22 mouse cellular contexts compared by ENCODE assay signal in the genomic region with DNA sequence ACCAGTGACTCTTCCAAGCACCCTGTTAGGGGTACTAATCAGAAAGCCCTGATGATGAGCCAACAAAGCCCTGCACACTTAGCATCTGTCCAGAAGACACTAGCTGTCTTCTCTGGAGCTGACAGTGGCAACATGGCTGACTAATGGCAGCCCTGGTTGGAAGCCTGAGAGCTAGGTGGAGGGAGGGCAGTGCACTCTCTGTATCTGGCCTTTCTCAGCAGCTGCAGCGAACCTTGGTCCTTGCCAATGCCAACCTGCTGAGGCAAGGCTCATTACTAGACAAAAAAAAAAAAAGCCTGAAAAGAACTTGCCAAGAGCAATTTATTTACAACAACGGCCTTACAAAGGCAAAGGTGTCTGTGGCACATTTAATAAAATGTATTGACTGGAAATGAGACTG. TPM values are rescaled to one million over a fixed set of nuclear protein-coding genes. Genes with fewer than 3 reads are reported as not detected.
DNase-seq lines count a peak whose midpoint lies in the region; ATAC-seq and TF ChIP-seq lines count a peak whose summit lies in the region.
"Had no signal": no experiment of that assay in that cellular context is flagged by ENCODE, and none has a peak within 500 bp of the region (broad histone marks: within the 10 kb centered on the region; RNA-seq: fewer than 3 reads in every experiment).

No protein-coding gene starts in this region.

- no peak overlapping the region for H3K4me2 ChIP-seq in kidney, embryonic 16.5 days (replicated peaks; ENCODE audit: low read depth, low read length)
- H3K4me2 ChIP-seq in liver, embryonic 12.5 days = no peak overlapping the region
- H3K4me2 ChIP-seq in stomach, postnatal 0 days (replicated peaks; ENCODE audit: low read depth) = no peak overlapping the region
- H3K4me2 ChIP-seq: embryonic facial prominence, embryonic 13.5 days; forebrain, embryonic 12.5 days; heart, embryonic 15.5 days; hindbrain, embryonic 13.5 days; limb, embryonic 15.5 days; midbrain, embryonic 12.5 days; stomach, embryonic 15.5 days had no signal

- H3K36me3 ChIP-seq in kidney, embryonic 16.5 days (ENCODE audit: insufficient read depth, low read length) = peaks cover 71% of the 10 kb centered on the region
- peaks cover 76% of the 10 kb centered on the region for H3K36me3 ChIP-seq in liver, embryonic 12.5 days
- peaks cover 36% of the 10 kb centered on the region; the same call in 1 of the 2 replicates for H3K36me3 ChIP-seq in stomach, postnatal 0 days (ENCODE audit: control insufficient read depth, insufficient read depth, low read length)

- H3K9ac ChIP-seq in kidney, embryonic 16.5 days (replicated peaks; ENCODE audit: low read length) = no peak overlapping the region
- H3K9ac ChIP-seq in liver, embryonic 12.5 days = no peak overlapping the region
- H3K9ac ChIP-seq in stomach, postnatal 0 days (ENCODE audit: low read length) = no peak overlapping the region
- H3K9ac ChIP-seq: forebrain, embryonic 12.5 days; heart, embryonic 15.5 days; limb, embryonic 15.5 days; midbrain, embryonic 12.5 days; stomach, embryonic 15.5 days had no signal

- no peaks in the 10 kb centered on the region for H3K27me3 ChIP-seq in kidney, embryonic 16.5 days (ENCODE audit: insufficient read depth, low read length)
- no peaks in the 10 kb centered on the region for H3K27me3 ChIP-seq in liver, embryonic 12.5 days (replicated peaks)
- no peaks in the 10 kb centered on the region for H3K27me3 ChIP-seq in stomach, postnatal 0 days (ENCODE audit: control insufficient read depth, insufficient read depth, low read length)
- H3K27me3 ChIP-seq: embryonic facial prominence, embryonic 13.5 days; forebrain, embryonic 12.5 days; heart, embryonic 15.5 days; hindbrain, embryonic 13.5 days; limb, embryonic 15.5 days; midbrain, embryonic 12.5 days; stomach, embryonic 15.5 days had no signal

- no peak overlapping the region for H3K4me3 ChIP-seq in kidney, embryonic 16.5 days (ENCODE audit: low read length)
- no peak overlapping the region for H3K4me3 ChIP-seq in liver, embryonic 12.5 days
- no peak overlapping the region for H3K4me3 ChIP-seq in brown adipose tissue, adult 24 weeks (ENCODE audit: insufficient read depth, low read depth, low read length)
- H3K4me3 ChIP-seq in stomach, postnatal 0 days (ENCODE audit: low read depth, low read length) = no peak overlapping the region
- H3K4me3 ChIP-seq: embryonic facial prominence, embryonic 13.5 days; erythroblast, embryonic 14.5 days; forebrain, embryonic 12.5 days; heart, embryonic 15.5 days; hindbrain, embryonic 13.5 days; limb, embryonic 15.5 days; midbrain, embryonic 12.5 days; stomach, embryonic 15.5 days had no signal

- H3K27ac ChIP-seq in kidney, embryonic 16.5 days (ENCODE audit: low read length) = no peak overlapping the region
- peak overlapping the region; percentile 2; the same call in 1 of the 2 replicates for H3K27ac ChIP-seq in liver, embryonic 12.5 days
- 0 out of 2 replicates have a peak overlapping the region, but pooled peaks have one; percentile 5 for H3K27ac ChIP-seq in brown adipose tissue, adult 24 weeks (replicated peaks; ENCODE audit: low read depth, low read length)
- peak overlapping the region; percentile 83 for H3K27ac ChIP-seq in stomach, postnatal 0 days (replicated peaks)
- H3K27ac ChIP-seq: embryonic facial prominence, embryonic 13.5 days; forebrain, embryonic 12.5 days; heart, embryonic 15.5 days; hindbrain, embryonic 13.5 days; kidney, postnatal 0 days; limb, embryonic 15.5 days; midbrain, embryonic 12.5 days; stomach, embryonic 15.5 days had no signal

- H3K9me3 ChIP-seq in kidney, embryonic 16.5 days (ENCODE audit: low read length) = no peaks in the 10 kb centered on the region
- no peaks in the 10 kb centered on the region for H3K9me3 ChIP-seq in liver, embryonic 12.5 days (replicated peaks)
- no peaks in the 10 kb centered on the region for H3K9me3 ChIP-seq in stomach, postnatal 0 days (ENCODE audit: control insufficient read depth, low read length)
- H3K9me3 ChIP-seq: embryonic facial prominence, embryonic 13.5 days; forebrain, embryonic 12.5 days; heart, embryonic 15.5 days; hindbrain, embryonic 13.5 days; limb, embryonic 15.5 days; midbrain, embryonic 12.5 days; stomach, embryonic 15.5 days had no signal

- no peak for ATAC-seq in kidney, embryonic 16.5 days (ENCODE audit: low FRiP score, low TSS enrichment)
- ATAC-seq in liver, embryonic 12.5 days = no peak
- ATAC-seq in stomach, postnatal 0 days (ENCODE audit: low FRiP score, low TSS enrichment) = no peak

- WGBS in kidney, embryonic 16.5 days = 77% methylated on average over 2 of the region's 2 CpGs
- WGBS in liver, embryonic 12.5 days (ENCODE audit: insufficient replicate concordance) = 72% methylated on average over 2 of the region's 2 CpGs
- WGBS in stomach, postnatal 0 days = 59% methylated on average over 2 of the region's 2 CpGs

- DNase-seq in kidney, adult 11 months = peak; percentile 52
- DNase-seq in liver = no peak
- DNase-seq in stomach, postnatal 0 days (ENCODE audit: low spot score) = no peak
- DNase-seq in urinary bladder, postnatal 25 days (ENCODE audit: low spot score) = no peak
- DNase-seq: cerebellum, postnatal 14 days; embryo, embryonic 11 days; heart, postnatal 36 days; left cerebral cortex, postnatal 4 days; thymus, adult 18-20 months; thymus, postnatal 36 days had no signal

- peaks cover 11% of the 10 kb centered on the region for H3K4me1 ChIP-seq in kidney, embryonic 16.5 days (ENCODE audit: insufficient read depth, low read length)
- H3K4me1 ChIP-seq in liver, embryonic 12.5 days = peaks cover 16% of the 10 kb centered on the region
- H3K4me1 ChIP-seq in brown adipose tissue, adult 24 weeks (ENCODE audit: control insufficient read depth, insufficient read depth, insufficient read length, low read length) = peaks cover 8% of the 10 kb centered on the region; the same call in 1 of the 2 replicates
- H3K4me1 ChIP-seq in stomach, postnatal 0 days (replicated peaks; ENCODE audit: control insufficient read depth, insufficient read depth) = peaks cover 5% of the 10 kb centered on the region; the same call in 1 of the 2 replicates

- no peak for TF ChIP-seq CTCF in stomach, postnatal 0 days (IDR thresholded peaks at IDR 0.05; ENCODE audit: low read depth)

- no peak for TF ChIP-seq EP300 in stomach, postnatal 0 days (optimal IDR thresholded peaks at IDR 0.05)

RNA-seq across cellular contexts. Expression of a gene that starts 4.2 kb away (rescaled TPM):
- polyA plus RNA-seq in kidney, embryonic 16.5 days (2015; fragmentation: Nextera tagmentation; extraction: Ambion mirVana) = 109 TPM in 2 replicates
- polyA plus RNA-seq in liver, embryonic 12.5 days (2016; fragmentation: Nextera tagmentation; extraction: Ambion mirVana) = 53.9 and 56.3 TPM in 2 replicates
- polyA plus RNA-seq in brown adipose tissue, adult 24 weeks (2012; ENCODE audit: insufficient read depth, insufficient read length, missing spikeins) = 19.9 and 29.9 TPM in 2 replicates
- 47.7 and 48.0 TPM in 2 replicates for polyA plus RNA-seq in stomach, postnatal 0 days (2015; fragmentation: Nextera tagmentation; extraction: Ambion mirVana)

RNA-seq across cellular contexts. Expression of a gene that starts 4.3 kb away (rescaled TPM):
- 132 and 139 TPM in 2 replicates for polyA plus RNA-seq in kidney, embryonic 16.5 days (2015; fragmentation: Nextera tagmentation; extraction: Ambion mirVana)
- 43.4 and 45.8 TPM in 2 replicates for polyA plus RNA-seq in liver, embryonic 12.5 days (2016; fragmentation: Nextera tagmentation; extraction: Ambion mirVana)
- polyA plus RNA-seq in brown adipose tissue, adult 24 weeks (2012; ENCODE audit: insufficient read depth, insufficient read length, missing spikeins) = 63.4 and 66.1 TPM in 2 replicates
- polyA plus RNA-seq in stomach, postnatal 0 days (2015; fragmentation: Nextera tagmentation; extraction: Ambion mirVana) = 119 and 125 TPM in 2 replicates

RNA-seq across cellular contexts. Expression of a gene that starts 9.7 kb away (rescaled TPM):
- 0.64 and 0.67 TPM in 2 replicates for polyA plus RNA-seq in kidney, embryonic 16.5 days (2015; fragmentation: Nextera tagmentation; extraction: Ambion mirVana)
- 0.12 and 0.14 TPM in 2 replicates for polyA plus RNA-seq in liver, embryonic 12.5 days (2016; fragmentation: Nextera tagmentation; extraction: Ambion mirVana)
- polyA plus RNA-seq in brown adipose tissue, adult 24 weeks (2012; ENCODE audit: insufficient read depth, insufficient read length, missing spikeins) = not detected in 2 replicates
- polyA plus RNA-seq in stomach, postnatal 0 days (2015; fragmentation: Nextera tagmentation; extraction: Ambion mirVana) = 0.73 and 0.79 TPM in 2 replicates

RNA-seq across cellular contexts. Expression of a gene that starts 39.2 kb away (rescaled TPM):
- 45.7 and 49.8 TPM in 2 replicates for polyA plus RNA-seq in kidney, embryonic 16.5 days (2015; fragmentation: Nextera tagmentation; extraction: Ambion mirVana)
- 17.4 and 18.9 TPM in 2 replicates for polyA plus RNA-seq in liver, embryonic 12.5 days (2016; fragmentation: Nextera tagmentation; extraction: Ambion mirVana)
- 8.6 and 13.5 TPM in 2 replicates for polyA plus RNA-seq in brown adipose tissue, adult 24 weeks (2012; ENCODE audit: insufficient read depth, insufficient read length, missing spikeins)
- polyA plus RNA-seq in stomach, postnatal 0 days (2015; fragmentation: Nextera tagmentation; extraction: Ambion mirVana) = 13.5 and 17.7 TPM in 2 replicates

RNA-seq across cellular contexts. Expression of a gene that starts 41.0 kb away (rescaled TPM):
- polyA plus RNA-seq in kidney, embryonic 16.5 days (2015; fragmentation: Nextera tagmentation; extraction: Ambion mirVana) = 45.5 and 49.5 TPM in 2 replicates
- 33.0 and 34.9 TPM in 2 replicates for polyA plus RNA-seq in liver, embryonic 12.5 days (2016; fragmentation: Nextera tagmentation; extraction: Ambion mirVana)
- polyA plus RNA-seq in brown adipose tissue, adult 24 weeks (2012; ENCODE audit: insufficient read depth, insufficient read length, missing spikeins) = 8.5 and 9.2 TPM in 2 replicates
- polyA plus RNA-seq in stomach, postnatal 0 days (2015; fragmentation: Nextera tagmentation; extraction: Ambion mirVana) = 11.5 and 12.2 TPM in 2 replicates
